Mouse (Mus musculus) ES-Bruce4 (cell line): ENCODE results near the gene Tcf12. TPM values are rescaled to one million over a fixed set of nuclear protein-coding genes. Genes with fewer than 3 reads are reported as not detected.

Experiments
- H3K27ac ChIP-seq: 2 replicates; pipeline ENCODE4 v1.5.1; 2012; ENCODE audit warnings: low read length, inconsistent platforms; ENCODE audit not compliant: insufficient read depth
- H3K27me3 ChIP-seq: 2 replicates; pipeline ENCODE4 v1.6.1; 2012; ENCODE audit warnings: mild to moderate bottlenecking, low read length, inconsistent platforms; ENCODE audit not compliant: control insufficient read depth, poor library complexity, insufficient read depth, severe bottlenecking
- H3K36me3 ChIP-seq: 2 replicates; pipeline ENCODE4 v1.6.1; 2012; ENCODE audit warnings: inconsistent platforms, mild to moderate bottlenecking, low read length, moderate library complexity; ENCODE audit not compliant: control insufficient read depth, poor library complexity, insufficient read depth, severe bottlenecking
- H3K4me1 ChIP-seq: one replicate; pipeline ENCODE4 v1.8.1; 2011; ENCODE audit warnings: low read length; ENCODE audit not compliant: control insufficient read depth, insufficient read depth
- H3K4me3 ChIP-seq: 2 replicates; pipeline ENCODE4 v1.5.1; 2011; ENCODE audit warnings: low read depth, mild to moderate bottlenecking, low read length
- H3K9ac ChIP-seq: 2 replicates; pipeline ENCODE4 v1.6.1; 2012; ENCODE audit warnings: low read depth, mild to moderate bottlenecking, inconsistent platforms; ENCODE audit not compliant: poor library complexity, severe bottlenecking
- H3K9me3 ChIP-seq: replicated peaks from 2 replicates; pipeline ENCODE4 v1.6.1; 2012; ENCODE audit warnings: mild to moderate bottlenecking, low read length, inconsistent platforms; ENCODE audit not compliant: control insufficient read depth, poor library complexity, insufficient read depth, severe bottlenecking
- CTCF ChIP-seq: IDR thresholded peaks from one replicate; pipeline ENCODE4 v1.8.1; 2011; ENCODE audit warnings: low read depth, low read length
- EP300 ChIP-seq: IDR thresholded peaks from 2 replicates; pipeline ENCODE4 v1.6.1; 2011; ENCODE audit warnings: low read depth, low read length; ENCODE audit not compliant: insufficient read depth
- POLR2A ChIP-seq: IDR thresholded peaks from one replicate; pipeline ENCODE4 v1.8.1; 2011; ENCODE audit warnings: low read length; ENCODE audit not compliant: insufficient read depth
- polyA plus RNA-seq: library from polyadenylated mRNA; stranded (reverse); fragments of >200 nt; gene quantifications from 2 replicates; pipeline ENCODE4 v1.2.4, GENCODE M21; 2011; ENCODE audit warnings: low read depth; ENCODE audit not compliant: missing spikeins, insufficient read depth, insufficient read length

Gene Tcf12
- polyA plus RNA-seq, 1 experiment: 52.6 TPM

DNA sequence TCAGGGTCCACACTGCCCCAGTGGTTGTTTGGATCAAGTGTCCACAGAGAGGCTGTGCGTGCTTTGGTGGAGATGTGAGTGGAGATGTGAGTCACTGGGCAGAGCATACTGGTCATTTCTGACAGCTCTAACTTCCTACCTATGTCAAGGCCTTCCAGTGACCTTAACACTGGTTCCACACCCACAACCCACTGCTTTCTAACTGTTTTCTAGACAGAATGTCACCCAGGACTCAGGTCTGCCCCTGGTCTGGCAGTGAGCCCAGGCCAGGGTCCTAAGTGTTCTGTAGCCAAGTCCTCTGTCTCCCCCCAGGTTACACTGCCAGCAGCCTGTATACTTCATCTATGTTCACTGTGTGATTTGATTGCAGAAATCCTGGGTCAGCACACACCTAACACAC is 275.3 kb downstream of the Tcf12 start:
- Histone ChIP-seq H3K27ac (no peak overlapping the region), H3K4me3 (no peak overlapping the region), H3K9me3 (no peaks in the 10 kb centered on the region), H3K36me3 (no peaks in the 10 kb centered on the region), H3K9ac (no peak overlapping the region), H3K27me3 (no peaks in the 10 kb centered on the region), H3K4me1 (no peaks in the 10 kb centered on the region)
- TF ChIP-seq CTCF (no peak), EP300 (no peak), POLR2A (no peak)

DNA sequence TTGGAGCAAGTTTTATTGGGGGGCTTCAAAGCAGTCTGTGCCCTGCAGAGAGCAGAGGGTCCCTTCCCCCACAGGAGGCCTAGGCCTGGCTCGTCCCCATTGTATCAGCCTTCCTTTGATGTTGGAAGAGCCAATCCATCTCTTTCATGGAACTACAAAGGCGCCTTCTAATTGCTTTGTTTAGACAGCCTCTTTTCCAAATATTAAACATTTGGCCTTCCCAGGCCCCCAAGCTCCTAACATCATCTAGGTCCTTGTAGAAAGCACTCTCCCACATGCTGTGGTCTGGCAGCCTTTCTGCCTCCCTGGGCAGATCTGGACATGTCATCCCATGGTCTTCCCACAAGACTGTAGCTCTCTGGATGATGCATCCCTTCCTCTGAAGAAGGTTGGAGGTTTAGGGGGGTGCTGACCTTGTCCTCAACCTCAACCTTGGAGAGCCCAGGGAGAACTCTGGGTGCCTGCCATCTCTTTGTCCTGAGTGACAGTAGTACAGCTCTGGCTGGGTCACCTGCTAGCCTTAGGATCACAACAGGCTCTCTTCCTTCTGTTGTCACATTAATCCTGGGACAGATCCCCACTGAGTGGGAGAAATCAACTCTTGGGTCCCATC is 276.4 kb downstream of the Tcf12 start:
- no peak overlapping the region for H3K27ac ChIP-seq
- TF ChIP-seq EP300 (no peak), POLR2A (no peak), CTCF (no peak)
- no peak overlapping the region for H3K9ac ChIP-seq
- H3K27me3 ChIP-seq: no peaks in the 10 kb centered on the region
- no peaks in the 10 kb centered on the region for H3K36me3 ChIP-seq
- no peaks in the 10 kb centered on the region for H3K9me3 ChIP-seq
- H3K4me1 ChIP-seq: no peaks in the 10 kb centered on the region
- no peak overlapping the region for H3K4me3 ChIP-seq

DNA sequence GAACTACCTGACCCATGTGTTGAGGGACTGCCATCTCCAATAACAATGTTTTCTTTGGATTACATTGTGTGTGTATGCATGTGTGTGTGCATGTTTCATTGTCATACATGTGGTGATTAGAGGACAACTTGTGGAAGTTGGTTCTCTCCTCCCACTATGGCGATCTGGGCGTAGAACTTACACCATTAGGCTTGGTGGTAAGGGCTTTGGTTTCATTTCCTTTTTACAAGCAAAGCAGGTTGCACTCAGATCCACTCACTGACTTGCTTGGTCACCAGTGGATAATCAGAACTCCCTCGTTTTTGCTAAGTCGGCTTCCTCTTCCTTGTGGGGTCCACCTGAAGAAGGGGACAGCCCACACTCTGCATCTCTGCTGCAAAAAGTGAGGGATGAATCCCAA is 277.0 kb downstream of the Tcf12 start:
- H3K27ac ChIP-seq: no peak overlapping the region

DNA sequence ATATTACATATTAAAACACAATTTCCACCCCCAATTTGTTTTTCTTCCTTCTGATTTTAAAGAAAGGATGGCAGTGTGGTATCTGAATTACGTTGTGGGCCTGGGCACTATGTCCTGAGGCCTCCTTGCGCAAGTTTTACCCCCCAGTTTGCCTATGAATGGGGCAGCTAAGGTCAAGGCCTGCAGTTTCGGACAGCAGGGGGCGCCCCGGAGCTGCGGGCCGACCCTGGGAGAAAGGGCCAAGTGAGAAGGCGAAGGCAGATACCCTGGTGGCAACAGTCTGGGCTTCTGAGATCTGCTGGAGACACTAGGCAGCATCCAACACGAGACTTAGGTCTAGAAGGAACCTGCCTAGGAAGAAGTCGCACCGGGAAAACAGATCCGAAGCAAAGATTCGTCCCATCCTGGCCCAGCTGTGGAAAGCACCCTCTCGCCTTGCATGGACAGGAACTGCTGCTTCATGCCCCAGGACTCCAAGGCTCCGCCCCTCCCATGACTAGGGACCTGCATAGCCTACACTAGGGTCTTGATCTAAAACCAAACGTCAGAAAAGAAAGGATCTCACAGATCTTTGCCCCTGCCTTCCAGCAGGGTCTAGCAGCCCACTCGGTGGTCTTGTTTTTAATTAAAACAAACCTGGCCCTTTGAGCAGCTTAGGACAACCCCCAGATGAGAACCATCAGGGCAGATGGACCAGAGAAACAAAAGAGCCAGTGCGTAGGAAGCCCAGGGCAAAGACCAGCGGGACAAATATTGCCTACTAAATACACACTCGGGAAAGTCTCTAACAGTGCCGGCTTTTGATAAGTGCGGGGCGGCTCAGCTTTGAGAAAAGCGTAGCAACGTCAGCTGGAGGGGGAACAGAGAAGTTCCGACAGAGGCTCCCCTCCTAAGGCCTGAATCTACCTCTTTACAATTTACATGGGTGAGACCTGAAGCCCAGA is 279.6 kb downstream of the Tcf12 start:
- no peaks in the 10 kb centered on the region for H3K4me1 ChIP-seq
- no peak overlapping the region for H3K27ac ChIP-seq
- no peak overlapping the region for H3K4me3 ChIP-seq
- H3K36me3 ChIP-seq: no peaks in the 10 kb centered on the region
- H3K27me3 ChIP-seq: no peaks in the 10 kb centered on the region
- TF ChIP-seq CTCF: peak; percentile 82
- TF ChIP-seq POLR2A: no peak
- no peaks in the 10 kb centered on the region for H3K9me3 ChIP-seq
- no peak overlapping the region for H3K9ac ChIP-seq

More for the DNA sequence above, 277.0 kb downstream of the Tcf12 start:
- Histone ChIP-seq H3K9ac (no peak overlapping the region), H3K4me1 (no peaks in the 10 kb centered on the region), H3K27me3 (no peaks in the 10 kb centered on the region), H3K4me3 (no peak overlapping the region), H3K9me3 (no peaks in the 10 kb centered on the region), H3K36me3 (no peaks in the 10 kb centered on the region)
- TF ChIP-seq POLR2A: no peak
- TF ChIP-seq CTCF: no peak
- no peak for TF ChIP-seq EP300

GRCm38 (mm10) chr9:71830994-71831393 is 280.7 kb downstream of the Tcf12 start:
- no peaks in the 10 kb centered on the region for H3K9me3 ChIP-seq
- H3K27me3 ChIP-seq: no peaks in the 10 kb centered on the region
- H3K36me3 ChIP-seq: no peaks in the 10 kb centered on the region
- H3K27ac ChIP-seq: no peak overlapping the region
- TF ChIP-seq CTCF: no peak
- no peak for TF ChIP-seq EP300
- no peak for TF ChIP-seq POLR2A
- H3K4me1 ChIP-seq: no peaks in the 10 kb centered on the region
- H3K9ac ChIP-seq: no peak overlapping the region
- H3K4me3 ChIP-seq: no peak overlapping the region

GRCm38 (mm10) chr9:71830365-71830764 is 281.3 kb downstream of the Tcf12 start:
- Histone ChIP-seq H3K27ac (no peak overlapping the region), H3K9ac (no peak overlapping the region), H3K36me3 (no peaks in the 10 kb centered on the region), H3K9me3 (no peaks in the 10 kb centered on the region), H3K27me3 (no peaks in the 10 kb centered on the region), H3K4me3 (no peak overlapping the region), H3K4me1 (no peaks in the 10 kb centered on the region)
- TF ChIP-seq POLR2A (no peak), EP300 (no peak), CTCF (no peak)
